In the genomic region with DNA sequence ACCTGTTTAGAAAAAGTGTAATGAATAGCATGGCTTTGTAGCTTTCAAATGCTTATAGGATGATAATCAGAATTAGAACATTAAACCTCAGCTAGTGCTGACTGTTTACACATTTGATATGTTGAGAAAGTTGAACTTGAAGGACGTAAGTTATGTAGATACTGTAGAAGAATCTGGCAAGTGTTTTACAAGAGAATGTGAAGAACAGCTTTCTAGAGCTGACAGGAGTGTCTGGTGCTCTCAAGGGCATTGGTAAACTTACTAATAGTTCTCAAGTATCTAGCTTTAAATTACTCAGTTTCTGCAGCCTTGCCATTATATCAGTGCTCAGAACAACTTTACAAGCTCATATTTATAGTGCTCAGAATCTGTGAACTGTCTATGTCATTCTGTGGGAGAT, we compare ENCODE assay signal across 28 mouse cellular contexts.
"Had no signal": no experiment of that assay in that cellular context is flagged by ENCODE, and none has a peak within 500 bp of the region (broad histone marks: within the 10 kb centered on the region; RNA-seq: fewer than 3 reads in every experiment).

No protein-coding gene starts in this region.

- H3K27me3 ChIP-seq: embryonic facial prominence, embryonic 12.5 days; embryonic facial prominence, embryonic 13.5 days; embryonic facial prominence, embryonic 15.5 days; forebrain, embryonic 12.5 days; forebrain, embryonic 13.5 days; forebrain, embryonic 15.5 days had no signal

- H3K4me3 ChIP-seq: embryonic facial prominence, embryonic 10.5 days; embryonic facial prominence, embryonic 12.5 days; embryonic facial prominence, embryonic 13.5 days; embryonic facial prominence, embryonic 15.5 days; erythroblast, embryonic 14.5 days; forebrain, embryonic 10.5 days; forebrain, embryonic 12.5 days; forebrain, embryonic 13.5 days; forebrain, embryonic 15.5 days; gastrocnemius, adult 2 months; heart, adult 2 months had no signal

- H3K9me3 ChIP-seq: embryonic facial prominence, embryonic 10.5 days; embryonic facial prominence, embryonic 12.5 days; embryonic facial prominence, embryonic 13.5 days; embryonic facial prominence, embryonic 15.5 days; forebrain, embryonic 10.5 days; forebrain, embryonic 12.5 days; forebrain, embryonic 13.5 days; forebrain, embryonic 15.5 days had no signal

- H3K27ac ChIP-seq: embryonic facial prominence, embryonic 10.5 days; embryonic facial prominence, embryonic 12.5 days; embryonic facial prominence, embryonic 13.5 days; embryonic facial prominence, embryonic 15.5 days; forebrain, embryonic 10.5 days; forebrain, embryonic 12.5 days; forebrain, embryonic 13.5 days; forebrain, embryonic 15.5 days; gastrocnemius, adult 2 months; heart, adult 2 months had no signal

- H3K4me2 ChIP-seq: embryonic facial prominence, embryonic 12.5 days; embryonic facial prominence, embryonic 13.5 days; embryonic facial prominence, embryonic 15.5 days; forebrain, embryonic 12.5 days; forebrain, embryonic 13.5 days; forebrain, embryonic 15.5 days had no signal

- ATAC-seq: forebrain, embryonic 13.5 days; forebrain, embryonic 14.5 days; forebrain, embryonic 15.5 days; forebrain, embryonic 16.5 days; forebrain, postnatal 0 days had no signal

- H3K4me1 ChIP-seq: embryonic facial prominence, embryonic 10.5 days; embryonic facial prominence, embryonic 12.5 days; embryonic facial prominence, embryonic 13.5 days; embryonic facial prominence, embryonic 15.5 days; forebrain, embryonic 10.5 days; forebrain, embryonic 12.5 days; forebrain, embryonic 13.5 days; forebrain, embryonic 15.5 days had no signal

- H3K9ac ChIP-seq: embryonic facial prominence, embryonic 12.5 days; embryonic facial prominence, embryonic 13.5 days; embryonic facial prominence, embryonic 15.5 days; forebrain, embryonic 12.5 days; forebrain, embryonic 13.5 days; forebrain, embryonic 15.5 days; forebrain, postnatal 0 days had no signal

- DNase-seq: cerebellum, adult 8-10 months; cerebellum, adult 9-10 months; cerebellum, adult 9-11 months; cerebellum, postnatal 10 days; cerebellum, postnatal 14 days; cerebellum, postnatal 25 days; cerebellum, postnatal 36 days; embryo, embryonic 11 days; forebrain, postnatal 0 days; gastrocnemius, adult 2 months; gastrocnemius, postnatal 10 days; gastrocnemius, postnatal 14 days; gastrocnemius, postnatal 25 days; gastrocnemius, postnatal 36 days; heart, adult 11 months; heart, adult 18-20 months; heart, adult 2 months had no signal
